16 mouse cellular contexts compared by ENCODE assay signal in the genomic region with DNA sequence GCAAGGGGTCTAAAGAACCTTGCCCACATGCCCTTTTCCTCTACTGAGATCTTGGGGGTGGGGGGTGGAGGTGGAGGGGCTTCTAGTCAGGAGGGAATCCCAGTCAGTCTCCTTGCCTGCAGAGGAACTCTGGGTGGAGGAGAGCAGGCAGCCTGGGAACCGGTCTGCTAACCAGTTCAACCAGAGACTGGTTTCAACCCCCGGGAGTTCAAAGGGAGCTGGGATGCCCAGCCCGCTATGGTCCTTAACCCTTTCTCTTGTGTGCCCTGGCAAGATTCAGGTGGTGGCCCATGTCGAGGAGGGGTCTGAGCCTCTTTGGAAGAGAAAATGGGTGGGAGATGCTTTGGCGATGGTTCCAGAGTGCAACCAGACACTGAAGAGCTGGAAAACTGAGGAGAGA. TPM values are rescaled to one million over a fixed set of nuclear protein-coding genes. Genes with fewer than 3 reads are reported as not detected.
DNase-seq lines count a peak whose midpoint lies in the region; ATAC-seq and TF ChIP-seq lines count a peak whose summit lies in the region.
"Had no signal": no experiment of that assay in that cellular context is flagged by ENCODE, and none has a peak within 500 bp of the region (broad histone marks: within the 10 kb centered on the region; RNA-seq: fewer than 3 reads in every experiment).

No protein-coding gene starts in this region.

- DNase-seq in kidney, adult 11 months = peak; percentile 83
- DNase-seq in kidney, adult 18-20 months = no peak
- DNase-seq in kidney, postnatal 0 days (ENCODE audit: low spot score) = peak; percentile 39
- DNase-seq in lung, postnatal 0 days (ENCODE audit: low spot score) = peak; percentile 73
- no peak for DNase-seq in frontal cortex, postnatal 10 days (ENCODE audit: low spot score in 2 of 2)
- DNase-seq in thymus, postnatal 0 days (ENCODE audit: low spot score) = no peak
- no peak for DNase-seq in adrenal gland, postnatal 10 days
- DNase-seq: adrenal gland, postnatal 36 days; cerebellum, adult 11-12 months; gastrocnemius, adult 2 months; spleen, adult 18-20 months; thymus, postnatal 4 days had no signal

- H3K4me3 ChIP-seq in embryonic facial prominence, embryonic 12.5 days = no peak overlapping the region
- H3K4me3 ChIP-seq in kidney, postnatal 0 days (replicated peaks; ENCODE audit: low read depth, low read length) = peak overlapping the region; percentile 34
- peak overlapping the region; percentile 43; the same call in 1 of the 2 replicates for H3K4me3 ChIP-seq in lung, postnatal 0 days (ENCODE audit: low read depth, low read length)
- H3K4me3 ChIP-seq: gastrocnemius, adult 2 months; megakaryocyte, embryonic 14.5 days had no signal

- no peak overlapping the region for H3K27ac ChIP-seq in embryonic facial prominence, embryonic 12.5 days
- H3K27ac ChIP-seq in kidney, postnatal 0 days = peak overlapping the region; percentile 97
- H3K27ac ChIP-seq in lung, postnatal 0 days (ENCODE audit: low read length) = peak overlapping the region; percentile 92
- H3K27ac ChIP-seq: gastrocnemius, adult 2 months had no signal

- H3K4me2 ChIP-seq in embryonic facial prominence, embryonic 12.5 days (replicated peaks) = 0 out of 2 replicates have a peak overlapping the region, but pooled peaks have one; percentile 6
- H3K4me2 ChIP-seq in kidney, postnatal 0 days (ENCODE audit: low read length) = peak overlapping the region; percentile 55
- peak overlapping the region; percentile 56 for H3K4me2 ChIP-seq in lung, postnatal 0 days (replicated peaks; ENCODE audit: low read depth, low read length)

- no peak overlapping the region for H3K9ac ChIP-seq in embryonic facial prominence, embryonic 12.5 days
- peak overlapping the region; percentile 65 for H3K9ac ChIP-seq in kidney, postnatal 0 days (ENCODE audit: low read depth, low read length)
- H3K9ac ChIP-seq in lung, postnatal 0 days (replicated peaks; ENCODE audit: low read depth) = no peak overlapping the region

- no peak for TF ChIP-seq EP300 in lung, postnatal 0 days (IDR thresholded peaks at IDR 0.05)

- H3K4me1 ChIP-seq in embryonic facial prominence, embryonic 12.5 days = peaks cover 14% of the 10 kb centered on the region
- 0 out of 2 replicates have a peak, but pooled peaks cover 15% of the 10 kb centered on the region for H3K4me1 ChIP-seq in kidney, postnatal 0 days (replicated peaks; ENCODE audit: insufficient read depth, low read length)
- H3K4me1 ChIP-seq in lung, postnatal 0 days (ENCODE audit: insufficient read depth, low read depth, low read length) = no peaks in the 10 kb centered on the region

- H3K27me3 ChIP-seq in embryonic facial prominence, embryonic 12.5 days = peaks cover 21% of the 10 kb centered on the region
- H3K27me3 ChIP-seq in kidney, postnatal 0 days (ENCODE audit: insufficient read depth, low read length) = no peaks in the 10 kb centered on the region
- H3K27me3 ChIP-seq in lung, postnatal 0 days (replicated peaks; ENCODE audit: insufficient read depth, low read length) = no peaks in the 10 kb centered on the region
- H3K27me3 ChIP-seq: Patski had no signal

- WGBS in embryonic facial prominence, embryonic 12.5 days = 3% methylated on average over 5 of the region's 5 CpGs
- WGBS in kidney, postnatal 0 days = 6% methylated on average over 5 of the region's 5 CpGs
- WGBS in lung, postnatal 0 days = 2% methylated on average over 5 of the region's 5 CpGs

- no peaks in the 10 kb centered on the region for H3K36me3 ChIP-seq in embryonic facial prominence, embryonic 12.5 days
- H3K36me3 ChIP-seq in kidney, postnatal 0 days (ENCODE audit: insufficient read depth, low read length) = no peaks in the 10 kb centered on the region
- no peaks in the 10 kb centered on the region for H3K36me3 ChIP-seq in lung, postnatal 0 days (ENCODE audit: insufficient read depth, low read length)

- no peak for ATAC-seq in embryonic facial prominence, embryonic 12.5 days (ENCODE audit: insufficient number of reproducible peaks, insufficient read depth, low FRiP score, low TSS enrichment)
- ATAC-seq in kidney, postnatal 0 days (replicated peaks; ENCODE audit: low FRiP score, low read depth) = peak; percentile 67
- ATAC-seq in lung, postnatal 0 days = peak; percentile 51

- TF ChIP-seq CTCF in kidney, postnatal 0 days (IDR thresholded peaks at IDR 0.05; ENCODE audit: low read depth) = no peak
- TF ChIP-seq CTCF in lung, postnatal 0 days (IDR thresholded peaks at IDR 0.05) = no peak

- H3K9me3 ChIP-seq in embryonic facial prominence, embryonic 12.5 days = no peaks in the 10 kb centered on the region
- no peaks in the 10 kb centered on the region for H3K9me3 ChIP-seq in kidney, postnatal 0 days (replicated peaks; ENCODE audit: low read length)
- H3K9me3 ChIP-seq in lung, postnatal 0 days (ENCODE audit: low read length) = no peaks in the 10 kb centered on the region
- H3K9me3 ChIP-seq: megakaryocyte, embryonic 14.5 days had no signal

RNA-seq across cellular contexts. Expression of a gene that starts 0.8 kb away (rescaled TPM):
- polyA plus RNA-seq in embryonic facial prominence, embryonic 12.5 days (2016; fragmentation: Nextera tagmentation; extraction: Ambion mirVana) = 2.4 and 3.3 TPM in 2 replicates
- polyA plus RNA-seq in kidney, postnatal 0 days (2015; fragmentation: Nextera tagmentation; extraction: Ambion mirVana) = 76.5 and 88.2 TPM in 2 replicates
- 126 and 127 TPM in 2 replicates for polyA plus RNA-seq in lung, postnatal 0 days (2015; fragmentation: Nextera tagmentation; extraction: Ambion mirVana)
- 1.0 and 1.5 TPM in 2 replicates for polyA plus RNA-seq in thymus, postnatal 0 days (2015; fragmentation: Nextera tagmentation; extraction: Ambion mirVana)
- under 1 TPM; 0.24 to 0.66 TPM for total RNA-seq in adrenal gland, postnatal 10 days (2021)
- total RNA-seq: gastrocnemius, adult 2 months; left cerebral cortex, postnatal 14 days had no signal

RNA-seq across cellular contexts. Expression of a gene that starts 12.4 kb away (rescaled TPM):
- polyA plus RNA-seq in embryonic facial prominence, embryonic 12.5 days (2016; fragmentation: Nextera tagmentation; extraction: Ambion mirVana) = 88.2 and 96.5 TPM in 2 replicates
- 77.8 and 81.6 TPM in 2 replicates for polyA plus RNA-seq in kidney, postnatal 0 days (2015; fragmentation: Nextera tagmentation; extraction: Ambion mirVana)
- 46.4 and 48.0 TPM in 2 replicates for polyA plus RNA-seq in lung, postnatal 0 days (2015; fragmentation: Nextera tagmentation; extraction: Ambion mirVana)
- polyA plus RNA-seq in thymus, postnatal 0 days (2015; fragmentation: Nextera tagmentation; extraction: Ambion mirVana) = 105 and 116 TPM in 2 replicates
- 10 to 100 TPM; 54.1 to 54.9 TPM for total RNA-seq in adrenal gland, postnatal 10 days (2021)

RNA-seq across cellular contexts. Expression of a gene that starts 15.1 kb away (rescaled TPM):
- 21.5 and 22.2 TPM in 2 replicates for polyA plus RNA-seq in embryonic facial prominence, embryonic 12.5 days (2016; fragmentation: Nextera tagmentation; extraction: Ambion mirVana)
- polyA plus RNA-seq in kidney, postnatal 0 days (2015; fragmentation: Nextera tagmentation; extraction: Ambion mirVana) = 31.7 and 33.2 TPM in 2 replicates
- 28.7 and 30.0 TPM in 2 replicates for polyA plus RNA-seq in lung, postnatal 0 days (2015; fragmentation: Nextera tagmentation; extraction: Ambion mirVana)
- polyA plus RNA-seq in thymus, postnatal 0 days (2015; fragmentation: Nextera tagmentation; extraction: Ambion mirVana) = 39.0 and 39.5 TPM in 2 replicates
- 10 to 100 TPM; 29.1 to 32.5 TPM for total RNA-seq in adrenal gland, postnatal 10 days (2021)

RNA-seq across cellular contexts. Expression of a gene that starts 54.1 kb away (rescaled TPM):
- 15.3 and 17.3 TPM in 2 replicates for polyA plus RNA-seq in embryonic facial prominence, embryonic 12.5 days (2016; fragmentation: Nextera tagmentation; extraction: Ambion mirVana)
- polyA plus RNA-seq in kidney, postnatal 0 days (2015; fragmentation: Nextera tagmentation; extraction: Ambion mirVana) = 16.3 and 16.4 TPM in 2 replicates
- polyA plus RNA-seq in lung, postnatal 0 days (2015; fragmentation: Nextera tagmentation; extraction: Ambion mirVana) = 9.1 and 10.6 TPM in 2 replicates
- polyA plus RNA-seq in thymus, postnatal 0 days (2015; fragmentation: Nextera tagmentation; extraction: Ambion mirVana) = 19.2 and 21.9 TPM in 2 replicates
- 10 to 100 TPM; 14.3 to 16.3 TPM for total RNA-seq in adrenal gland, postnatal 10 days (2021)

Comparison
In these comparisons a context has a peak if more than half of its experiments do, and no peak if none do; other contexts are left out.
1. DNase-seq: peak in kidney, adult 11 months (single experiment), kidney, postnatal 0 days (single experiment) and lung, postnatal 0 days (single experiment); none in kidney, adult 18-20 months (single experiment), frontal cortex, postnatal 10 days (0 of 2), thymus, postnatal 0 days (single experiment) and adrenal gland, postnatal 10 days (single experiment).
2. H3K4me2 ChIP-seq: peak in every context shown above with its lines; median percentile 56 in lung, postnatal 0 days; 55 in kidney, postnatal 0 days; 6 in embryonic facial prominence, embryonic 12.5 days.
3. RNA of a gene that starts 0.8 kb away (polyA plus RNA-seq): 126 to 127 TPM in lung, postnatal 0 days and 76.5 to 88.2 TPM in kidney, postnatal 0 days; 2.4 to 3.3 TPM in embryonic facial prominence, embryonic 12.5 days and 1.0 to 1.5 TPM in thymus, postnatal 0 days; every median in the first group is over 10 times any median in the second.